Mouse (Mus musculus): ENCODE data around the gene Sbf1. TPM values are rescaled to one million over a fixed set of nuclear protein-coding genes. Genes with fewer than 3 reads are reported as not detected.

Gene Sbf1
- 74.8 and 96.2 TPM in 2 replicates for polyA plus RNA-seq (2015; fragmentation: Nextera tagmentation; extraction: Ambion mirVana)

GRCm38 (mm10) chr15:89315190-89315731 is at the start of gene Sbf1:
Gene Sbf1, minus strand, starts transcription at chr15:89315311.

GRCm38 (mm10) chr15:89355241-89356187 is 40.4 kb upstream of the Sbf1 start, which contains the start of the genes Lmf2 and Ncaph2:
Gene Lmf2, minus strand, starts transcription at chr15:89355659.
Gene Ncaph2, plus strand, starts transcription at chr15:89355719.

GRCm38 (mm10) chr15:89334271-89334670 is 19.2 kb upstream of the Sbf1 start, which contains the start of gene Miox:
Gene Miox, plus strand, starts transcription at chr15:89334398.

GRCm38 (mm10) chr15:89322670-89323522 is 7.8 kb upstream of the Sbf1 start, which contains the start of gene Adm2:
Gene Adm2, plus strand, starts transcription at chr15:89322720.

Small RNA genes within 50 kb of the gene (microRNA-seq; reads per million reads assigned to microRNA genes)
- not detected for gene Mir6959

Other genes with a start within 250 kb of the Sbf1 start
- 29.1 and 35.5 TPM in 2 replicates for gene Trabd, start 240.2 kb downstream of the Sbf1 start, polyA plus RNA-seq (2015; fragmentation: Nextera tagmentation; extraction: Ambion mirVana)
- 21.0 and 22.3 TPM in 2 replicates for gene Selenoo, start 226.2 kb downstream of the Sbf1 start, polyA plus RNA-seq (2015; fragmentation: Nextera tagmentation; extraction: Ambion mirVana)
- gene Tubgcp6, start 192.2 kb downstream of the Sbf1 start, polyA plus RNA-seq (2015; fragmentation: Nextera tagmentation; extraction: Ambion mirVana): 8.1 and 13.9 TPM in 2 replicates
- gene Hdac10, start 186.6 kb downstream of the Sbf1 start, polyA plus RNA-seq (2015; fragmentation: Nextera tagmentation; extraction: Ambion mirVana): 19.1 and 23.8 TPM in 2 replicates
- 4.0 and 5.5 TPM in 2 replicates for gene Mapk12, start 174.6 kb downstream of the Sbf1 start, polyA plus RNA-seq (2015; fragmentation: Nextera tagmentation; extraction: Ambion mirVana)
- gene Mapk11, start 165.7 kb downstream of the Sbf1 start, polyA plus RNA-seq (2015; fragmentation: Nextera tagmentation; extraction: Ambion mirVana): 12.0 and 15.0 TPM in 2 replicates
- 40.8 and 51.5 TPM in 2 replicates for gene Plxnb2, start 134.5 kb downstream of the Sbf1 start, polyA plus RNA-seq (2015; fragmentation: Nextera tagmentation; extraction: Ambion mirVana)
- gene Dennd6b, start 118.8 kb downstream of the Sbf1 start, polyA plus RNA-seq (2015; fragmentation: Nextera tagmentation; extraction: Ambion mirVana): 58.4 and 74.1 TPM in 2 replicates
- 65.8 and 68.3 TPM in 2 replicates for gene Ppp6r2, start 103.8 kb downstream of the Sbf1 start, polyA plus RNA-seq (2015; fragmentation: Nextera tagmentation; extraction: Ambion mirVana)
- not detected in 2 replicates for gene Adm2, start 7.4 kb upstream of the Sbf1 start, polyA plus RNA-seq (2015; fragmentation: Nextera tagmentation; extraction: Ambion mirVana)
- not detected in 2 replicates for gene Miox, start 19.1 kb upstream of the Sbf1 start, polyA plus RNA-seq (2015; fragmentation: Nextera tagmentation; extraction: Ambion mirVana)
- 28.3 and 29.6 TPM in 2 replicates for gene Lmf2, start 40.3 kb upstream of the Sbf1 start, polyA plus RNA-seq (2015; fragmentation: Nextera tagmentation; extraction: Ambion mirVana)
- gene Ncaph2, start 40.4 kb upstream of the Sbf1 start, polyA plus RNA-seq (2015; fragmentation: Nextera tagmentation; extraction: Ambion mirVana): 76.3 and 87.7 TPM in 2 replicates
- gene Sco2, start 58.5 kb upstream of the Sbf1 start, polyA plus RNA-seq (2015; fragmentation: Nextera tagmentation; extraction: Ambion mirVana): 22.7 and 27.6 TPM in 2 replicates
- gene Tymp, start 61.7 kb upstream of the Sbf1 start, polyA plus RNA-seq (2015; fragmentation: Nextera tagmentation; extraction: Ambion mirVana): 1.7 and 3.0 TPM in 2 replicates
- gene Odf3b, start 64.0 kb upstream of the Sbf1 start, polyA plus RNA-seq (2015; fragmentation: Nextera tagmentation; extraction: Ambion mirVana): 9.3 and 9.6 TPM in 2 replicates
- gene Klhdc7b, start 69.6 kb upstream of the Sbf1 start, polyA plus RNA-seq (2015; fragmentation: Nextera tagmentation; extraction: Ambion mirVana): 0.06 TPM in 1 of 2 replicates, not detected in the other
- not detected in 2 replicates for gene Syce3, start 95.2 kb upstream of the Sbf1 start, polyA plus RNA-seq (2015; fragmentation: Nextera tagmentation; extraction: Ambion mirVana)
- gene Cpt1b, start 110.6 kb upstream of the Sbf1 start, polyA plus RNA-seq (2015; fragmentation: Nextera tagmentation; extraction: Ambion mirVana): 1.5 and 1.7 TPM in 2 replicates
- gene C730034F03Rik, start 114.3 kb upstream of the Sbf1 start, polyA plus RNA-seq (2015; fragmentation: Nextera tagmentation; extraction: Ambion mirVana): 4.9 and 6.1 TPM in 2 replicates
- not detected in 2 replicates for gene Gm44502, start 114.4 kb upstream of the Sbf1 start, polyA plus RNA-seq (2015; fragmentation: Nextera tagmentation; extraction: Ambion mirVana)
- 86.6 and 91.5 TPM in 2 replicates for gene Chkb, start 114.6 kb upstream of the Sbf1 start, polyA plus RNA-seq (2015; fragmentation: Nextera tagmentation; extraction: Ambion mirVana)
- 67.5 and 73.2 TPM in 2 replicates for gene Mapk8ip2, start 138.6 kb upstream of the Sbf1 start, polyA plus RNA-seq (2015; fragmentation: Nextera tagmentation; extraction: Ambion mirVana)
- gene Arsa, start 162.1 kb upstream of the Sbf1 start, polyA plus RNA-seq (2015; fragmentation: Nextera tagmentation; extraction: Ambion mirVana): 26.3 and 32.1 TPM in 2 replicates
- 8.5 and 10.7 TPM in 2 replicates for gene Shank3, start 184.3 kb upstream of the Sbf1 start, polyA plus RNA-seq (2015; fragmentation: Nextera tagmentation; extraction: Ambion mirVana)

Data from neural tube, postnatal 0 days (tissue).